Mouse (Mus musculus): Measurements from ENCODE around the gene Clk4. TPM values are rescaled to one million over a fixed set of nuclear protein-coding genes. Genes with fewer than 3 reads are reported as not detected.

Gene Clk4
- polyA plus RNA-seq, 1 experiment from 2014 or later = 114 TPM

GRCm38 (mm10) chr11:51320609-51321008 is 59.1 kb downstream of the Clk4 start:
- no peak for ATAC-seq (replicated peaks; ENCODE audit: low FRiP score, low TSS enrichment, low read depth)
- no peak overlapping the region for H3K4me2 ChIP-seq (ENCODE audit: low read length)
- no peak overlapping the region for H3K27ac ChIP-seq (ENCODE audit: low read depth)

GRCm38 (mm10) chr11:51326908-51327307 is 65.4 kb downstream of the Clk4 start:
- H3K4me1 ChIP-seq (replicated peaks; ENCODE audit: control insufficient read depth, insufficient read depth, low read length) = no peaks in the 10 kb centered on the region
- H3K36me3 ChIP-seq (ENCODE audit: control insufficient read depth, insufficient read depth, low read length) = no peaks in the 10 kb centered on the region
- H3K4me3 ChIP-seq (ENCODE audit: low read depth, low read length) = no peak overlapping the region
- WGBS = 68% methylated on average over 6 of the region's 6 CpGs
- H3K4me2 ChIP-seq (ENCODE audit: low read length) = no peak overlapping the region
- H3K9ac ChIP-seq (ENCODE audit: low read length) = no peak overlapping the region
- no peak for DNase-seq (ENCODE audit: low spot score)
- H3K9me3 ChIP-seq (ENCODE audit: control insufficient read depth, low read length) = no peaks in the 10 kb centered on the region
- ATAC-seq (replicated peaks; ENCODE audit: low FRiP score, low TSS enrichment, low read depth) = no peak
- H3K27ac ChIP-seq (ENCODE audit: low read depth) = no peak overlapping the region
- H3K27me3 ChIP-seq (replicated peaks; ENCODE audit: control insufficient read depth, insufficient read depth, low read length) = no peaks in the 10 kb centered on the region

More at GRCm38 (mm10) chr11:51320609-51321008, 59.1 kb downstream of the Clk4 start:
- Histone ChIP-seq H3K4me1 (replicated peaks; ENCODE audit: control insufficient read depth, insufficient read depth, low read length) (no peaks in the 10 kb centered on the region), H3K27me3 (replicated peaks; ENCODE audit: control insufficient read depth, insufficient read depth, low read length) (no peaks in the 10 kb centered on the region), H3K4me3 (ENCODE audit: low read depth, low read length) (no peak overlapping the region), H3K9ac (ENCODE audit: low read length) (no peak overlapping the region), H3K9me3 (ENCODE audit: control insufficient read depth, low read length) (no peaks in the 10 kb centered on the region), H3K36me3 (ENCODE audit: control insufficient read depth, insufficient read depth, low read length) (no peaks in the 10 kb centered on the region; the same call in 1 of the 2 replicates)
- DNase-seq (ENCODE audit: low spot score) = no peak

- H3K27me3 ChIP-seq (replicated peaks; ENCODE audit: control insufficient read depth, insufficient read depth, low read length) = no peaks in the 10 kb centered on the region
- no peak overlapping the region for H3K27ac ChIP-seq (ENCODE audit: low read depth)
- no peak overlapping the region for H3K4me3 ChIP-seq (ENCODE audit: low read depth, low read length)
- no peaks in the 10 kb centered on the region for H3K36me3 ChIP-seq (ENCODE audit: control insufficient read depth, insufficient read depth, low read length)
- H3K4me1 ChIP-seq (replicated peaks; ENCODE audit: control insufficient read depth, insufficient read depth, low read length) = no peaks in the 10 kb centered on the region
- DNase-seq (ENCODE audit: low spot score) (no peak), ATAC-seq (replicated peaks; ENCODE audit: low FRiP score, low TSS enrichment, low read depth) (no peak)
- H3K9me3 ChIP-seq (ENCODE audit: control insufficient read depth, low read length) = no peaks in the 10 kb centered on the region
- WGBS = 84% methylated on average over 12 of the region's 12 CpGs
- no peak overlapping the region for H3K4me2 ChIP-seq (ENCODE audit: low read length)
- no peak overlapping the region for H3K9ac ChIP-seq (ENCODE audit: low read length)
These were observed 66.9 kb downstream of the Clk4 start for GRCm38 (mm10) chr11:51328387-51328942.

- no peak overlapping the region for H3K27ac ChIP-seq (ENCODE audit: low read depth)
- ATAC-seq (replicated peaks; ENCODE audit: low FRiP score, low TSS enrichment, low read depth) = no peak
These were observed 68.5 kb downstream of the Clk4 start for GRCm38 (mm10) chr11:51329837-51330714.

More at GRCm38 (mm10) chr11:51329837-51330714, 68.5 kb downstream of the Clk4 start:
- Histone ChIP-seq H3K36me3 (ENCODE audit: control insufficient read depth, insufficient read depth, low read length) (no peaks in the 10 kb centered on the region), H3K4me2 (ENCODE audit: low read length) (no peak overlapping the region), H3K27me3 (replicated peaks; ENCODE audit: control insufficient read depth, insufficient read depth, low read length) (no peaks in the 10 kb centered on the region), H3K4me1 (replicated peaks; ENCODE audit: control insufficient read depth, insufficient read depth, low read length) (no peaks in the 10 kb centered on the region), H3K4me3 (ENCODE audit: low read depth, low read length) (no peak overlapping the region), H3K9me3 (ENCODE audit: control insufficient read depth, low read length) (no peaks in the 10 kb centered on the region), H3K9ac (ENCODE audit: low read length) (no peak overlapping the region)
- DNase-seq (ENCODE audit: low spot score) = no peak
- WGBS = 73% methylated on average over 11 of the region's 11 CpGs

Other genes with a start within 250 kb of the Clk4 start
- gene Olfr54, start 247.5 kb upstream of the Clk4 start, polyA plus RNA-seq (2014; fragmentation: Nextera tagmentation; extraction: Ambion mirVana) = not detected in 2 replicates
- not detected in 2 replicates for gene Olfr1375, start 213.6 kb upstream of the Clk4 start, polyA plus RNA-seq (2014; fragmentation: Nextera tagmentation; extraction: Ambion mirVana)
- 9.1 and 11.0 TPM in 2 replicates for gene Zfp354a, start 202.5 kb upstream of the Clk4 start, polyA plus RNA-seq (2014; fragmentation: Nextera tagmentation; extraction: Ambion mirVana)
- not detected in 2 replicates for gene Gm12569, start 41.3 kb upstream of the Clk4 start, polyA plus RNA-seq (2014; fragmentation: Nextera tagmentation; extraction: Ambion mirVana)
- gene BC049762, start 1.3 kb downstream of the Clk4 start, polyA plus RNA-seq (2014; fragmentation: Nextera tagmentation; extraction: Ambion mirVana) = 0.64 TPM in 1 of 2 replicates, not detected in the other
- 28.4 and 31.1 TPM in 2 replicates for gene Col23a1, start 28.2 kb downstream of the Clk4 start, polyA plus RNA-seq (2014; fragmentation: Nextera tagmentation; extraction: Ambion mirVana)

All from intestine, embryonic 14.5 days (tissue).